Mouse (Mus musculus): Measurements from ENCODE around the gene Gm20518.

GRCm38 (mm10) chr16:17833681-17834399 lies 57.6 kb downstream of the Gm20518 start:
- TF ChIP-seq TAL1 (IDR thresholded peaks at IDR 0.05; ENCODE audit: low read length) (no peak), E2F4 (IDR thresholded peaks at IDR 0.05; ENCODE audit: borderline replicate concordance, low read depth, low read length) (no peak), TCF12 (IDR thresholded peaks at IDR 0.05; ENCODE audit: low read depth, low read length) (no peak), MXI1 (IDR thresholded peaks at IDR 0.05; ENCODE audit: low read depth, low read length) (no peak), EP300 (IDR thresholded peaks at IDR 0.05; ENCODE audit: low read depth in 1 of 2, low read length in 2 of 2) (no peak), SMC3 (IDR thresholded peaks at IDR 0.05; ENCODE audit: low read depth, low read length) (no peak), TBP (IDR thresholded peaks at IDR 0.05; ENCODE audit: low read depth, low read length) (no peak), CTCF (IDR thresholded peaks at IDR 0.05 in 2 of 3, conservative IDR thresholded peaks at IDR 0.05 in 1 of 3; ENCODE audit: control insufficient read depth in 1 of 3, insufficient read depth in 1 of 3, low read depth in 2 of 3, low read length in 3 of 3, poor library complexity in 1 of 3, severe bottlenecking in 1 of 3) (no peak), GATA1 (IDR thresholded peaks at IDR 0.05; ENCODE audit: low read depth, low read length) (no peak), GABPA (IDR thresholded peaks at IDR 0.05; ENCODE audit: low read depth, low read length) (no peak), POLR2A (IDR thresholded peaks at IDR 0.05; ENCODE audit: control insufficient read depth in 1 of 2, insufficient read depth in 1 of 2, low read depth in 1 of 2, low read length in 2 of 2, poor library complexity in 1 of 2) (no peak), ELF1 (IDR thresholded peaks at IDR 0.05; ENCODE audit: low read depth, low read length) (no peak)

Data from MEL (cell line).